Mouse (Mus musculus): Measurements from ENCODE around the gene Capn11. TPM values are rescaled to one million over a fixed set of nuclear protein-coding genes. Genes with fewer than 3 reads are reported as not detected.
A peak's percentile ranks its signal among the peaks of the same experiment; 100 is the strongest.

The Capn11 gene
- polyA plus RNA-seq, 1 experiment from 2014 or later = not detected

DNA sequence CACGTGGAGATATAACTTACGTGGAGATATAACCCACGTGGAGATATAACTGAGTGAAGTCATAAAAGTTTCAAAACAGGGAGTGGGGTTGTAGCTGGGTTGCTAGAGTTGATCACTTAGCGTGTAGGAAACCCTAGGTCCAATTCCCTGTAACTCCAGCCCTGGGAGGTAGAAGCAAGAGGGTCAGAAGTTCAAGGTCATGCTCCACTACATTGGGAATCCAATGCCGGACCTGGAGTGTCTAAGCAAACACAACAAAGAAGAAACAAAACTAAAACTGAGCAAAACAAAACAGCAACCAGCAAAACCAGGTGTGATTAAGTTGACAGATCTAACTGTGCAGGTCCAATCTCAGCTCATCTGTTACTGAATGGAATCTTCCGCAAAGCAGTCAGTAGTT, 41.5 kb downstream of the Capn11 start:
- ATAC-seq (ENCODE audit: insufficient read depth) = no peak
- no peak overlapping the region for H3K4me3 ChIP-seq (ENCODE audit: low read depth, low read length)
- H3K9ac ChIP-seq = no peak overlapping the region
- H3K27ac ChIP-seq (ENCODE audit: low read depth) = no peak overlapping the region
- DNase-seq = no peak
- no peaks in the 10 kb centered on the region for H3K9me3 ChIP-seq (ENCODE audit: low read depth, low read length)
- no peak for TF ChIP-seq CTCF (IDR thresholded peaks at IDR 0.05; ENCODE audit: low read depth)
- no peaks in the 10 kb centered on the region for H3K27me3 ChIP-seq (ENCODE audit: insufficient read depth, low read length)
- H3K36me3 ChIP-seq (ENCODE audit: insufficient read depth) = no peaks in the 10 kb centered on the region
- no peak overlapping the region for H3K4me2 ChIP-seq
- WGBS = 90% methylated on average over 6 of the region's 6 CpGs
- peaks cover 5% of the 10 kb centered on the region; the same call in 1 of the 2 replicates for H3K4me1 ChIP-seq (ENCODE audit: insufficient read depth)

- Histone ChIP-seq H3K27me3 (ENCODE audit: insufficient read depth, low read length) (no peaks in the 10 kb centered on the region), H3K27ac (ENCODE audit: low read depth) (no peak overlapping the region), H3K4me2 (no peak overlapping the region), H3K9ac (no peak overlapping the region), H3K9me3 (ENCODE audit: low read depth, low read length) (no peaks in the 10 kb centered on the region), H3K4me3 (ENCODE audit: low read depth, low read length) (no peak overlapping the region), H3K4me1 (ENCODE audit: insufficient read depth) (peaks cover 5% of the 10 kb centered on the region; the same call in 1 of the 2 replicates), H3K36me3 (ENCODE audit: insufficient read depth) (no peaks in the 10 kb centered on the region)
- TF ChIP-seq CTCF (IDR thresholded peaks at IDR 0.05; ENCODE audit: low read depth) = no peak
- no peak for ATAC-seq (ENCODE audit: insufficient read depth)
- 82% methylated on average over 3 of the region's 3 CpGs for WGBS
- no peak for DNase-seq
Measured at GRCm38 (mm10) chr17:45616679-45617078, 42.4 kb downstream of the Capn11 start.

GRCm38 (mm10) chr17:45616046-45616650, 43.0 kb downstream of the Capn11 start:
- H3K27ac ChIP-seq (ENCODE audit: low read depth) = no peak overlapping the region
- ATAC-seq (ENCODE audit: insufficient read depth) = no peak
- H3K4me1 ChIP-seq (ENCODE audit: insufficient read depth) = peaks cover 5% of the 10 kb centered on the region; the same call in 1 of the 2 replicates
- no peaks in the 10 kb centered on the region for H3K27me3 ChIP-seq (ENCODE audit: insufficient read depth, low read length)
- TF ChIP-seq CTCF (IDR thresholded peaks at IDR 0.05; ENCODE audit: low read depth) = no peak
- DNase-seq = no peak
- no peaks in the 10 kb centered on the region for H3K9me3 ChIP-seq (ENCODE audit: low read depth, low read length)
- 53% methylated on average over 4 of the region's 4 CpGs for WGBS
- H3K4me3 ChIP-seq (ENCODE audit: low read depth, low read length) = no peak overlapping the region
- no peak overlapping the region for H3K9ac ChIP-seq
- no peak overlapping the region for H3K4me2 ChIP-seq
- H3K36me3 ChIP-seq (ENCODE audit: insufficient read depth) = no peaks in the 10 kb centered on the region

DNA sequence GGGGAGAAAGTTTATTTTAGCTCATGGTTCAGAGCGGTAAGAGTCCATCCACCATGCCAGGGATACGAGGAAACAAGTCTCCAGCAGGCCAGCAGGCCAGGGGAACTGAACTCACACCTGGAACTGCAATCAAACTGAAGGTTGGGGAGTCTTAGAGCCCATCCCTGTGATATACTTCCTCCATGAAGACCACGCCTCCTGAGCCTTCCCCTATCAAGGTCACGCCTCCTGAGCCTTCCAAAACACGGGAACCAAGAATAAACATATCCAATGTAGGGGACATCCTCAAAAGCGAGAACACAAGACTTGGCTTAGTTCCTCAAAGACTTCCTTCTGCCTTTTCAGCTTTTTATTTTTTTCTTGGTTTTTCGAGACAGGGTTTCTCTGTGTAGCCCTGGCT, 46.2 kb downstream of the Capn11 start:
- DNase-seq (no peak), ATAC-seq (ENCODE audit: insufficient read depth) (no peak)
- H3K4me2 ChIP-seq = no peak overlapping the region
- no peak overlapping the region for H3K27ac ChIP-seq (ENCODE audit: low read depth)
- WGBS = 70% methylated on average over 7 of the region's 7 CpGs
- no peak overlapping the region for H3K4me3 ChIP-seq (ENCODE audit: low read depth, low read length)
- no peaks in the 10 kb centered on the region for H3K4me1 ChIP-seq (ENCODE audit: insufficient read depth)
- no peak overlapping the region for H3K9ac ChIP-seq
- TF ChIP-seq CTCF (IDR thresholded peaks at IDR 0.05; ENCODE audit: low read depth) = no peak
- no peaks in the 10 kb centered on the region for H3K36me3 ChIP-seq (ENCODE audit: insufficient read depth)
- no peaks in the 10 kb centered on the region for H3K9me3 ChIP-seq (ENCODE audit: low read depth, low read length)
- H3K27me3 ChIP-seq (ENCODE audit: insufficient read depth, low read length) = no peaks in the 10 kb centered on the region

DNA sequence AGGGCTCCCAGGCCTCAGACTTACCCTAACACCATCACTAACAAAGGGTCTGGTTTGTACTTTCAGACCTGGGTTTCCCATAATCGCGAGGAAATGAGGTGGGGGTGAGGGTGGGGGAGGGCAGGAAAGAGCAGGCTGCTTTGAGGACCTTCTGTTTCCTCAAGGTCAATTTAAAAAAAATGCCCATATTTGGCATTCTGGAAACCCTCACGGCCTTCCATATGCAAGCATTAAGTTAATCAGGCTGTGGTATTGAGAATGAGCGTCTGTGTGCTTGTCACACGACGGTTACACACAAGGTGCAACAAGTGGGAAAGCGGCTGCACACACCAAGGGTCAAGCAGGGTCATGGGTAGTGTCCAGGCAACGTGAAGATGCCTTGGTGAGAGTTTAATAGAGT, 47.1 kb downstream of the Capn11 start:
- WGBS = 71% methylated on average over 8 of the region's 8 CpGs
- Histone ChIP-seq H3K4me2 (no peak overlapping the region), H3K27ac (ENCODE audit: low read depth) (no peak overlapping the region), H3K36me3 (ENCODE audit: insufficient read depth) (no peaks in the 10 kb centered on the region), H3K9ac (no peak overlapping the region), H3K4me3 (ENCODE audit: low read depth, low read length) (no peak overlapping the region), H3K4me1 (ENCODE audit: insufficient read depth) (no peaks in the 10 kb centered on the region), H3K9me3 (ENCODE audit: low read depth, low read length) (no peaks in the 10 kb centered on the region), H3K27me3 (ENCODE audit: insufficient read depth, low read length) (no peaks in the 10 kb centered on the region)
- TF ChIP-seq CTCF (IDR thresholded peaks at IDR 0.05; ENCODE audit: low read depth) = no peak
- DNase-seq (no peak), ATAC-seq (ENCODE audit: insufficient read depth) (no peak)

DNA sequence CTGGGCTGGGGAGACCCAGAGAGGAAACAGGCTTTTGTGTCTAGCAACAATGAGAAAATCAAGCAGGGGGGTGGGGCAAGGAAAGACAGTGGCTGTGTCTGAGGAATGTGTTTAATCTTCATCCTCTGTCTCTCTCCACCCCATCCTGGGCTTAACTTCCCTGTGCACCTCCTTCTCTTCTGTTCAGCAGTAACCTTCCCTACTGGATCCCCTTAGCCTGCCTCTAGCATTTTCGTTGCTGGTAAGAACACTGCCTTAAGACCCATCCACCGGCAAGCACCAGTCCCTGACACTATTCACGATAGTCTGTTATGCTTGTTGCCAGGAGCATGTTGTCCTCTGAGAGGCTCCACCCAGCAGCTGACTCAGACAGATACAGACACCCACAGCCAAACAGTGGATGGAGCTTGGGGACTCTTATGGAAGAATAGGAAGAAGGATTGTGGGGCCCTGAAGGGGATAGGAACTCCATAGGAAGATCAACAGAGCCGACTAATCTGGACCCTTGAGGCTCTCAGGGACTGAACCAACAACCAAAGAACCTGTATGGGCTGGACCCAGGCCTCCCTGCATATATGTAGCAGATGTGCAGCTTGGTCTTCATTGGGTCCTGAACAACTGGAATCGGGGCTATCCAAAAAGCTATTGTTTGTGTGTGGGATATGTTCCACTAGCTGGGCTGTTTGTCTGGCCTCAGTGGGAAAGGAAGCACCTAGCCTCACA, 48.8 kb downstream of the Capn11 start:
- no peak for TF ChIP-seq CTCF (IDR thresholded peaks at IDR 0.05; ENCODE audit: low read depth)
- 36% methylated on average over 5 of the region's 5 CpGs for WGBS

DNA sequence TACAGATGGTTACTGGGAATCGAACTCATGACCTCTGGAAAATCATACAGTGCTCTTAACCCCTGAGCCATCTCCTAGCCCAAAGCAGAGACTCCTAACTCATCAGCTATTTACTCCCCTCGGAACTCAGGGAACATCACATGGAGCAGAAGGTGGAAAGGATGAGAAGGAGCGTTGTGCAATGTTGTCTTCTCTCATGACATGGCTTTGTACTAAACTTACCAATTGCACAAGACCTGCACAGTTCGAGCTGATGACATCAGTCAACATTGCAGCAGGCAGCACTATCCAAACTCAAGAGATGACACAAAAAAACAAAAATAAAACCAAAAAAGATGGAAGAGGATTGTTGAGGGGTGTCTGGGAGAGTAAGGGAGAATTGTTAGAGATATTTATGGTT, 50.7 kb downstream of the Capn11 start:
- H3K4me2 ChIP-seq = no peak overlapping the region

More for the DNA sequence above, 48.8 kb downstream of the Capn11 start:
- DNase-seq = no peak
- Histone ChIP-seq H3K9ac (no peak overlapping the region), H3K9me3 (ENCODE audit: low read depth, low read length) (no peaks in the 10 kb centered on the region), H3K4me2 (no peak overlapping the region), H3K27ac (ENCODE audit: low read depth) (peak overlapping the region; percentile 63; the same call in 1 of the 2 replicates), H3K4me1 (ENCODE audit: insufficient read depth) (no peaks in the 10 kb centered on the region), H3K27me3 (ENCODE audit: insufficient read depth, low read length) (no peaks in the 10 kb centered on the region), H3K4me3 (ENCODE audit: low read depth, low read length) (no peak overlapping the region), H3K36me3 (ENCODE audit: insufficient read depth) (no peaks in the 10 kb centered on the region)
- no peak for ATAC-seq (ENCODE audit: insufficient read depth)

More for the DNA sequence above, 50.7 kb downstream of the Capn11 start:
- DNase-seq (no peak), ATAC-seq (ENCODE audit: insufficient read depth) (no peak)
- no peaks in the 10 kb centered on the region for H3K27me3 ChIP-seq (ENCODE audit: insufficient read depth, low read length)
- H3K4me3 ChIP-seq (ENCODE audit: low read depth, low read length) = no peak overlapping the region
- H3K9me3 ChIP-seq (ENCODE audit: low read depth, low read length) = no peaks in the 10 kb centered on the region
- no peak overlapping the region for H3K9ac ChIP-seq
- TF ChIP-seq CTCF (IDR thresholded peaks at IDR 0.05; ENCODE audit: low read depth) = no peak
- no peaks in the 10 kb centered on the region for H3K36me3 ChIP-seq (ENCODE audit: insufficient read depth)
- H3K27ac ChIP-seq (ENCODE audit: low read depth) = no peak overlapping the region
- H3K4me1 ChIP-seq (ENCODE audit: insufficient read depth) = no peaks in the 10 kb centered on the region
- WGBS = 86% methylated on average over 4 of the region's 4 CpGs
